Mouse (Mus musculus) CH12.LX (cell line): ENCODE results near the gene C1ql4. TPM values are rescaled to one million over a fixed set of nuclear protein-coding genes. Genes with fewer than 3 reads are reported as not detected.

ENCODE experiments used
- DNase-seq: peaks from one replicate; pipeline ENCODE4 v3.0.0-alpha.2; 2013; ENCODE audit errors: extremely low read depth
- H3K27ac ChIP-seq: 2 replicates; pipeline ENCODE4 v1.5.1; 2012; ENCODE audit warnings: low read depth, mild to moderate bottlenecking, control low read depth, moderate library complexity; ENCODE audit not compliant: insufficient read depth
- H3K27me3 ChIP-seq: replicated peaks from 2 replicates; pipeline ENCODE3; 2012; ENCODE audit warnings: inconsistent platforms
- H3K36me3 ChIP-seq, 2 experiments: replicated peaks in 1 of 2; 2 replicates each; pipeline versions ENCODE3 to v1.6.1; 2012; ENCODE audit warnings: inconsistent platforms in 1 of 2, low read length in 1 of 2, mild to moderate bottlenecking in 1 of 2, mixed read lengths in 1 of 2, moderate library complexity in 1 of 2; ENCODE audit not compliant: control insufficient read depth in 1 of 2, insufficient read depth in 1 of 2
- H3K4me1 ChIP-seq, 2 experiments: 2 replicates each; pipeline ENCODE4 v1.6.1; 2012; ENCODE audit warnings: inconsistent platforms in 1 of 2, moderate library complexity in 1 of 2; ENCODE audit not compliant: insufficient read depth in 2 of 2, control insufficient read depth in 1 of 2
- H3K4me2 ChIP-seq: 2 replicates; pipeline ENCODE4 v1.6.1; 2012; ENCODE audit warnings: low read depth, mild to moderate bottlenecking, control low read depth; ENCODE audit not compliant: poor library complexity, insufficient read depth, severe bottlenecking
- H3K4me3 ChIP-seq, 3 experiments: fragments of 150-350 bp in 1 of 3; sonication (generic) in 1 of 3; replicated peaks in 1 of 3; 2 replicates each; pipeline versions ENCODE3 to v1.5.1; 2011 to 2012; ENCODE audit warnings: low read depth in 2 of 3, low read length in 2 of 3, mild to moderate bottlenecking in 2 of 3, moderate library complexity in 2 of 3, control low read depth in 1 of 3, improper control_type of control experiment in 1 of 3, inconsistent platforms in 1 of 3, mixed read lengths in 1 of 3; ENCODE audit not compliant: poor library complexity in 1 of 3
- H3K79me2 ChIP-seq: replicated peaks from 2 replicates; pipeline ENCODE4 v1.6.1; 2012; ENCODE audit warnings: mild to moderate bottlenecking, moderate library complexity; ENCODE audit not compliant: control insufficient read depth, poor library complexity, insufficient read depth, severe bottlenecking; ENCODE audit errors: extremely low read depth
- H3K9ac ChIP-seq: 2 replicates; pipeline ENCODE4 v1.6.1; 2012; ENCODE audit warnings: low read depth, mild to moderate bottlenecking, control low read depth, moderate library complexity; ENCODE audit not compliant: insufficient read depth
- H3K9me3 ChIP-seq: replicated peaks from 2 replicates; pipeline ENCODE3; 2012; ENCODE audit warnings: low read length, inconsistent platforms, mixed read lengths
- CTCF ChIP-seq, 2 experiments: IDR thresholded peaks in 1 of 2; conservative IDR thresholded peaks in 1 of 2; 2 replicates each; pipeline ENCODE4 v1.5.1; 2011 to 2012; ENCODE audit warnings: low read depth in 2 of 2, low read length in 2 of 2, improper control_type of control experiment in 1 of 2, inconsistent platforms in 1 of 2, mild to moderate bottlenecking in 1 of 2, moderate library complexity in 1 of 2
- ELF1 ChIP-seq: IDR thresholded peaks from 2 replicates; pipeline ENCODE4 v1.6.1; 2014; ENCODE audit warnings: low read depth, mild to moderate bottlenecking, inconsistent platforms, low read length, improper control_type of control experiment
- IRF4 ChIP-seq: IDR thresholded peaks from 2 replicates; pipeline ENCODE4 v1.6.1; 2014; ENCODE audit warnings: low read depth, mild to moderate bottlenecking, inconsistent platforms, low read length, improper control_type of control experiment
- JUN ChIP-seq: IDR thresholded peaks from 2 replicates; pipeline ENCODE4 v1.6.1; 2011; ENCODE audit warnings: low read depth, mild to moderate bottlenecking, low read length, improper control_type of control experiment, moderate library complexity; ENCODE audit not compliant: insufficient read depth
- MXI1 ChIP-seq: IDR thresholded peaks from 2 replicates; pipeline ENCODE4 v1.6.1; 2011; ENCODE audit warnings: mild to moderate bottlenecking, low read depth, low read length, improper control_type of control experiment
- NELFE ChIP-seq: IDR thresholded peaks from 2 replicates; pipeline ENCODE4 v1.6.1; 2011; ENCODE audit warnings: low read depth, low read length, improper control_type of control experiment
- POLR2AphosphoS2 ChIP-seq: IDR thresholded peaks from 2 replicates; pipeline ENCODE4 v1.6.1; 2011; ENCODE audit warnings: low read depth, low read length, improper control_type of control experiment
- RAD21 ChIP-seq: IDR thresholded peaks from 2 replicates; pipeline ENCODE4 v1.6.1; 2011; ENCODE audit warnings: low read depth, mild to moderate bottlenecking, low read length, improper control_type of control experiment, moderate library complexity
- RCOR1 ChIP-seq: conservative IDR thresholded peaks from 2 replicates; pipeline ENCODE4 v1.6.1; 2012; ENCODE audit warnings: low read depth, mild to moderate bottlenecking, inconsistent platforms, low read length, improper control_type of control experiment
- SIN3A ChIP-seq: IDR thresholded peaks from 2 replicates; pipeline ENCODE4 v1.6.1; 2012; ENCODE audit warnings: low read length, improper control_type of control experiment, inconsistent platforms
- TBP ChIP-seq: conservative IDR thresholded peaks from 2 replicates; pipeline ENCODE4 v1.6.1; 2011; ENCODE audit warnings: low read depth, low read length, improper control_type of control experiment
- TCF12 ChIP-seq: IDR thresholded peaks from 2 replicates; pipeline ENCODE4 v1.6.1; 2014; ENCODE audit warnings: low read depth, mild to moderate bottlenecking, inconsistent platforms, low read length, improper control_type of control experiment
- UBTF ChIP-seq: IDR thresholded peaks from 2 replicates; pipeline ENCODE4 v1.6.1; 2012; ENCODE audit warnings: low read depth, mild to moderate bottlenecking, inconsistent platforms, low read length, improper control_type of control experiment, moderate library complexity
- USF1 ChIP-seq: IDR thresholded peaks from 2 replicates; pipeline ENCODE4 v1.6.1; 2014; ENCODE audit warnings: low read depth, mild to moderate bottlenecking, inconsistent platforms, low read length, improper control_type of control experiment
- ZC3H11A ChIP-seq: IDR thresholded peaks from 2 replicates; pipeline ENCODE4 v1.6.1; 2012; ENCODE audit warnings: low read depth, mild to moderate bottlenecking, inconsistent platforms, low read length, improper control_type of control experiment
- ZMIZ1 ChIP-seq: IDR thresholded peaks from 2 replicates; pipeline ENCODE4 v1.6.1; 2012; ENCODE audit warnings: low read depth, mild to moderate bottlenecking, inconsistent platforms, low read length, improper control_type of control experiment
- dilution Hi-C: fragments of 300-500 bp; cut with MboI; formaldehyde crosslinking; loops from 2 replicates; pipeline ENCODE4 v1.14.3; 2020; ENCODE audit warnings: low sequenced_read_pairs; ENCODE audit not compliant: extremely low pct_unique_long_range_greater_than_20kb, extremely low pct_ligation_motif_present
- in situ Hi-C: fragments of 300-500 bp; cut with MboI; formaldehyde crosslinking; loops from 3 replicates; pipeline ENCODE4 v1.14.3; 2019; ENCODE audit warnings: low sequenced_read_pairs, low pct_ligation_motif_present, low pct_unique_long_range_greater_than_20kb, mixed read lengths
- polyA plus RNA-seq: library from polyadenylated mRNA; unstranded; fragments of >175 nt; gene quantifications from 2 replicates; pipeline ENCODE4 v1.2.1, GENCODE M21; 2012; ENCODE audit warnings: low read depth; ENCODE audit not compliant: insufficient read length
- total RNA-seq, 2 experiments: library from RNA; depleted of rRNA; stranded (reverse); fragments of 300-350 nt in 1 of 2; fragments of >200 nt in 1 of 2; gene quantifications; 2 replicates each; pipeline ENCODE4 v1.2.3; 2012 to 2014

C1ql4 gene
- total and polyA plus RNA-seq, 3 experiments = not detected

DNA sequence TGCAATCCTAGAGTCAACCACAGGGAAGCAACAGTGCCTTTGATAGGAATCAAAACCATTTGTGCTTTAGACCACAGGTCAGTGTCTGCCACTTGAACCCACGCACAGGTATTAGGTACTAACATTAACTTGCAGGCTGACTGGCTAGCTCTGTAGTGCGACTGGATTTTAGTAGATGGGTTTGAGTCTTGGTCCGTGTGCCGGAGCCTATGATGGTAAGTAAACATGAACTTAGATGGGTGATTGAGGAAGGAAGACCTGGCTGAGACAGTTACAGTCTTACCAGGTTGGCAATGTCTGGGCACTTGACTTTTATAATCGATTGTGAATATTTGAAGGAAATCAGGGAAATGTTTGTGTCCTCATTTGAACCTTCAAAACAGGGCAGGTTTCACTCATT lies 48.8 kb downstream of the C1ql4 start:
- no peak overlapping the region for H3K4me3 ChIP-seq
- peaks cover 5 to 14% of the 10 kb centered on the region in 2 experiments; a peak in 3 of 4 replicates for H3K4me1 ChIP-seq
- H3K79me2 ChIP-seq = peaks cover under 1% of the 10 kb centered on the region; the same call in 1 of the 2 replicates
- in situ Hi-C loops (no loop called here), dilution Hi-C loops (no loop called here)
- H3K27ac ChIP-seq = no peak overlapping the region
- H3K9ac ChIP-seq = no peak overlapping the region
- no peaks in the 10 kb centered on the region for H3K27me3 ChIP-seq
- TF ChIP-seq TCF12 (no peak), IRF4 (no peak), MXI1 (no peak), POLR2AphosphoS2 (peak; percentile 89; the same call in 1 of the 2 replicates), UBTF (no peak), USF1 (no peak), RAD21 (no peak)
- peaks cover 38 to 50% of the 10 kb centered on the region in 2 experiments for H3K36me3 ChIP-seq
- no peak overlapping the region for H3K4me2 ChIP-seq
- H3K9me3 ChIP-seq = no peaks in the 10 kb centered on the region
- DNase-seq = no peak

DNA sequence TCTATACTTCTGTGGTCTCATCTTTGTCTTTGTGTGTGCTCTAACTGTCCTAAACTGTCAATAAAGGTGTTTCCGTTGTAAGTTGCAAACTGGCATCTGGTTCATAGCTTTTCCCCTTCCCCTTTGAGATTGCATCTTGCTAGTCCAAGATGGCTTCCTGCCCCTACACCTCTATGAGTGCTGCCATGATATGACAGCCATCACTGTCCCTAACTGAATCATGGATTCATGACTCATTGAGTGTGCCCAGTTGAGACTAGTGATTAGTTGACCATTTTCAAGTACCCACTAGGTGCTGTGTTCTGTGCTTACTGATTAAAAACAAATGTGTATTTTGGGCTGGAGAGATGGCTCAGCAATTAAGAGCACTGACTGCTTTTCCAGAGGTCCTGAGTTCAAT lies 49.6 kb downstream of the C1ql4 start:
- peaks cover 8% of the 10 kb centered on the region for H3K79me2 ChIP-seq
- no peaks in the 10 kb centered on the region for H3K9me3 ChIP-seq
- H3K4me1 ChIP-seq = peaks cover 5 to 22% of the 10 kb centered on the region in 2 experiments; a peak in 3 of 4 replicates
- dilution Hi-C loops (no loop called here), in situ Hi-C loops (no loop called here)
- H3K36me3 ChIP-seq = peaks cover 39 to 53% of the 10 kb centered on the region in 2 experiments
- TF ChIP-seq ZMIZ1 = no peak
- no peak for TF ChIP-seq ZC3H11A
- no peak for TF ChIP-seq TBP
- TF ChIP-seq TCF12 = no peak
- no peak for TF ChIP-seq CTCF (conservative IDR thresholded peaks at IDR 0.05 in 1 of 2, IDR thresholded peaks at IDR 0.05 in 1 of 2; ENCODE audit: low read depth in 2 of 2, low read length in 2 of 2)
- no peak for TF ChIP-seq SIN3A
- no peak for TF ChIP-seq JUN
- TF ChIP-seq ELF1 = no peak
- TF ChIP-seq RAD21 = no peak
- TF ChIP-seq RCOR1 = no peak
- no peak for TF ChIP-seq USF1
- TF ChIP-seq NELFE = no peak
- H3K4me3 ChIP-seq = no peak overlapping the region
- no peak overlapping the region for H3K4me2 ChIP-seq
- H3K9ac ChIP-seq = no peak overlapping the region
- DNase-seq = no peak
- H3K27ac ChIP-seq = no peak overlapping the region
- H3K27me3 ChIP-seq = no peaks in the 10 kb centered on the region
